ENCODE assay signal across 17 mouse cellular contexts in the genomic region with DNA sequence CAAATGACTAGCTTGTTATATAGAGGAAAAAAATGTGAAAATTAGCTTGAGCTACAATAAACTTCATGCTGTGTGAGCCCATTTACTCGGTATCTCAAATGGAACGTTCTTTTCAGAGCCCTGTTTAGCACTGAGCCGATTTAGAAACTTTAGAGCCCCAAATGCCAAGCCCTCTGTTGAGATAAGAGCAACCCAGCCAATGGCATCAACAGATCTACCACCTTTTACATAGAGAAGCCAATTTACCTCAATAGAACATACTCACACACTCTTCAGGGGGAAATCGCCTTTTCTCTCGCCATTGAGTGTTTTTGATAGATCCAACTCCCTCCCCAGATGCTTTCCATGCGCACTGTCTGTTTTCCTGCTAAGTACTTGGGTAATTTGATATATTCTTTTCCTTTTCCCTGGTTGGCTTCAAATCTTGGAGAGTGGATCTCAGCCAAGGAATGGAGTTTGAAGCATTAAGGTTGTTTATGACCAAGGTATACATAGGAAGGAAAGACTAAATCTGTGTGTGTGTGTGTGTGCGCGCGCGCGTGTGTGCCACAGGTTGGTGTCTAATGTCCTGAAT.
DNase-seq lines count a peak whose midpoint lies in the region; ATAC-seq and TF ChIP-seq lines count a peak whose summit lies in the region.
"Had no signal": no experiment of that assay in that cellular context is flagged by ENCODE, and none has a peak within 500 bp of the region (broad histone marks: within the 10 kb centered on the region; RNA-seq: fewer than 3 reads in every experiment).

No protein-coding gene starts in this region.

- peaks cover 22% of the 10 kb centered on the region for H3K4me1 ChIP-seq in kidney, embryonic 14.5 days (ENCODE audit: control insufficient read depth, insufficient read depth, low read length)
- H3K4me1 ChIP-seq in kidney, adult 2 months (ENCODE audit: control insufficient read depth, insufficient read depth, low read length): no peaks in the 10 kb centered on the region
- peaks cover 18% of the 10 kb centered on the region for H3K4me1 ChIP-seq in neural tube, embryonic 15.5 days
- peaks cover 15% of the 10 kb centered on the region; the same call in 1 of the 2 replicates for H3K4me1 ChIP-seq in stomach, embryonic 15.5 days

- no peak for TF ChIP-seq POLR2A in kidney, adult 2 months (IDR thresholded peaks at IDR 0.05; ENCODE audit: low read depth, low read length)

- TF ChIP-seq CTCF in kidney, adult 2 months (conservative IDR thresholded peaks at IDR 0.05; ENCODE audit: insufficient read depth, insufficient read length, low read depth, low read length): no peak

- H3K27me3 ChIP-seq in kidney, embryonic 14.5 days (ENCODE audit: control insufficient read depth, insufficient read depth, low read length): no peaks in the 10 kb centered on the region
- no peaks in the 10 kb centered on the region for H3K27me3 ChIP-seq in kidney, adult 2 months (replicated peaks; ENCODE audit: control insufficient read depth, insufficient read depth, low read length)
- H3K27me3 ChIP-seq in neural tube, embryonic 15.5 days (replicated peaks): no peaks in the 10 kb centered on the region
- H3K27me3 ChIP-seq in stomach, embryonic 15.5 days (replicated peaks): no peaks in the 10 kb centered on the region

- ATAC-seq in kidney, embryonic 14.5 days (ENCODE audit: low FRiP score, low TSS enrichment): peak; percentile 63
- ATAC-seq in neural tube, embryonic 15.5 days (ENCODE audit: low FRiP score): no peak
- 0 out of 2 replicates have a peak, but pooled peaks have one; percentile 18 for ATAC-seq in stomach, embryonic 15.5 days (ENCODE audit: insufficient read depth, low FRiP score, low read depth)
- ATAC-seq in megakaryocyte-erythroid progenitor cell, adult 5-6 weeks (replicated peaks; ENCODE audit: low FRiP score, low TSS enrichment, poor library complexity, severe bottlenecking): no peak

- no peaks in the 10 kb centered on the region for H3K36me3 ChIP-seq in kidney, embryonic 14.5 days (ENCODE audit: control insufficient read depth, insufficient read depth, low read length)
- H3K36me3 ChIP-seq in kidney, adult 2 months (ENCODE audit: control insufficient read depth, insufficient read depth, low read length): no peaks in the 10 kb centered on the region
- no peaks in the 10 kb centered on the region for H3K36me3 ChIP-seq in neural tube, embryonic 15.5 days
- no peaks in the 10 kb centered on the region for H3K36me3 ChIP-seq in stomach, embryonic 15.5 days
- H3K36me3 ChIP-seq: G1E; hindbrain, embryonic 10.5 days had no signal

- 43% methylated on average over 11 of the region's 11 CpGs for WGBS in kidney, embryonic 14.5 days
- WGBS in kidney, adult 2 months: 59% methylated on average over 11 of the region's 11 CpGs
- WGBS in neural tube, embryonic 15.5 days: 65% methylated on average over 11 of the region's 11 CpGs
- WGBS in stomach, embryonic 15.5 days: 52% methylated on average over 11 of the region's 11 CpGs

- H3K4me3 ChIP-seq in kidney, embryonic 14.5 days (ENCODE audit: low read length): no peak overlapping the region
- no peak overlapping the region for H3K4me3 ChIP-seq in kidney, adult 2 months (ENCODE audit: insufficient read depth, low read depth, low read length)
- no peak overlapping the region for H3K4me3 ChIP-seq in neural tube, embryonic 15.5 days (replicated peaks)
- H3K4me3 ChIP-seq in stomach, embryonic 15.5 days (replicated peaks): no peak overlapping the region
- H3K4me3 ChIP-seq: hindbrain, embryonic 10.5 days; left cerebral cortex, adult 2 months had no signal

- H3K9ac ChIP-seq in kidney, embryonic 14.5 days (ENCODE audit: low read depth, low read length): no peak overlapping the region
- H3K9ac ChIP-seq in neural tube, embryonic 15.5 days (replicated peaks): no peak overlapping the region
- no peak overlapping the region for H3K9ac ChIP-seq in stomach, embryonic 15.5 days

- no peak for DNase-seq in kidney, adult 2 months
- DNase-seq in neural tube, embryonic 10.5 days (ENCODE audit: extremely low spot score, low spot score): peak; percentile 25
- DNase-seq in hindlimb bud, embryonic 11.5 days (ENCODE audit: extremely low spot score, low read depth, low spot score): peak; percentile 84
- DNase-seq in testis, postnatal 14 days (ENCODE audit: low spot score): no peak
- DNase-seq: adrenal gland, postnatal 25 days; cerebellum, postnatal 10 days; gastrocnemius, postnatal 25 days; kidney, postnatal 36 days; right cerebral cortex, adult 18-20 months; thymus, adult 18-20 months had no signal

- H3K4me2 ChIP-seq in kidney, embryonic 14.5 days (replicated peaks; ENCODE audit: low read depth, low read length): peak overlapping the region; percentile 36
- no peak overlapping the region for H3K4me2 ChIP-seq in neural tube, embryonic 15.5 days
- H3K4me2 ChIP-seq in stomach, embryonic 15.5 days: peak overlapping the region; percentile 28

- peak overlapping the region; percentile 76; the same call in 1 of the 2 replicates for H3K27ac ChIP-seq in kidney, embryonic 14.5 days (ENCODE audit: low read depth, low read length)
- H3K27ac ChIP-seq in kidney, adult 2 months (ENCODE audit: insufficient read depth, low read depth, low read length): no peak overlapping the region
- no peak overlapping the region for H3K27ac ChIP-seq in neural tube, embryonic 15.5 days (replicated peaks)
- peak overlapping the region; percentile 36 for H3K27ac ChIP-seq in stomach, embryonic 15.5 days
- H3K27ac ChIP-seq: hindbrain, embryonic 10.5 days; left cerebral cortex, adult 2 months had no signal

- no peaks in the 10 kb centered on the region for H3K9me3 ChIP-seq in kidney, embryonic 14.5 days (ENCODE audit: control insufficient read depth, low read length)
- no peaks in the 10 kb centered on the region for H3K9me3 ChIP-seq in neural tube, embryonic 15.5 days (replicated peaks)
- H3K9me3 ChIP-seq in stomach, embryonic 15.5 days: no peaks in the 10 kb centered on the region
- H3K9me3 ChIP-seq: hindbrain, embryonic 10.5 days had no signal

Comparison
In these comparisons a context has a peak if more than half of its experiments do, and no peak if none do; other contexts are left out.
1. H3K27ac ChIP-seq: peak in kidney, embryonic 14.5 days (single experiment) and stomach, embryonic 15.5 days (single experiment); none in kidney, adult 2 months (single experiment) and neural tube, embryonic 15.5 days (single experiment).
2. ATAC-seq: peak in kidney, embryonic 14.5 days (single experiment) and stomach, embryonic 15.5 days (single experiment); none in neural tube, embryonic 15.5 days (single experiment) and megakaryocyte-erythroid progenitor cell, adult 5-6 weeks (single experiment).
3. DNase-seq: peak in neural tube, embryonic 10.5 days (single experiment) and hindlimb bud, embryonic 11.5 days (single experiment); none in kidney, adult 2 months (single experiment) and testis, postnatal 14 days (single experiment).